Mouse (Mus musculus): ENCODE data around the gene Ahdc1.

- TF ChIP-seq SRF (IDR thresholded peaks at IDR 0.05; ENCODE audit: control insufficient read depth, insufficient read length, low read depth) (no peak), MYOG (IDR thresholded peaks at IDR 0.05; ENCODE audit: control insufficient read depth in 1 of 3, insufficient read depth in 1 of 3, insufficient read length in 2 of 3, low read depth in 2 of 3) (no peak), TCF12 (IDR thresholded peaks at IDR 0.05; ENCODE audit: insufficient read depth, poor library complexity, severe bottlenecking) (no peak), POLR2A (IDR thresholded peaks at IDR 0.05; ENCODE audit: insufficient read length, low read depth) (no peak), USF1 (IDR thresholded peaks at IDR 0.05; ENCODE audit: low read depth) (no peak), POLR2AphosphoS2 (IDR thresholded peaks at IDR 0.05; ENCODE audit: insufficient read length, low read depth) (no peak), MAX (IDR thresholded peaks at IDR 0.05; ENCODE audit: low read depth) (no peak), TCF3 (IDR thresholded peaks at IDR 0.05; ENCODE audit: insufficient read length, low read depth) (no peak), REST (IDR thresholded peaks at IDR 0.05; ENCODE audit: insufficient read depth, insufficient read length) (no peak), MYOD1 (IDR thresholded peaks at IDR 0.05; ENCODE audit: control insufficient read depth in 1 of 3, insufficient read length in 2 of 3, low read depth in 2 of 3) (no peak), E2F4 (IDR thresholded peaks at IDR 0.05; ENCODE audit: insufficient read depth) (no peak), CEBPB (IDR thresholded peaks at IDR 0.05; ENCODE audit: insufficient read depth, poor library complexity, severe bottlenecking) (no peak)
These were observed 46.6 kb upstream of the Ahdc1 start for GRCm38 (mm10) chr4:132964473-132964872.

All from myocyte (in vitro differentiated cells).